Mouse (Mus musculus) gonadal fat pad, adult 2 months (tissue): ENCODE data around the gene Zranb3. TPM values are rescaled to one million over a fixed set of nuclear protein-coding genes. Genes with fewer than 3 reads are reported as not detected.
"Not testable (repeated sequence)": the region's sequence is repeated elsewhere in the genome, so short reads cannot be mapped to it uniquely, and the experiment has no call there.

Source experiments
- DNase-seq: peaks from one replicate; pipeline ENCODE4 v3.0.0-alpha.2; 2012; ENCODE audit warnings: low read depth
- polyA plus RNA-seq: library from polyadenylated mRNA; depleted of rRNA; stranded (reverse); fragments of >200 nt; gene quantifications from 2 replicates; pipeline ENCODE4 v1.2.3, GENCODE M21; 2012; rRNA removed

The Zranb3 gene
- polyA plus RNA-seq: 1.5 and 1.7 TPM in 2 replicates

GRCm38 (mm10) chr1:128102641-128103461 lies at the start of gene Zranb3, which contains the start of gene R3hdm1:
Gene Zranb3 (minus strand): TSS chr1:128103047.
Gene R3hdm1 (plus strand): TSS chr1:128103301.
- DNase-seq: peak; percentile 100

- DNase-seq: no peak
These were observed 38.9 kb upstream of the Zranb3 start for GRCm38 (mm10) chr1:128141737-128142136.

- DNase-seq: no peak
These were observed 38.2 kb upstream of the Zranb3 start for GRCm38 (mm10) chr1:128141039-128141438.

- DNase-seq: not testable (repeated sequence)
These were observed 33.4 kb upstream of the Zranb3 start for GRCm38 (mm10) chr1:128136222-128136621.

- no peak for DNase-seq
These were observed 18.2 kb upstream of the Zranb3 start for GRCm38 (mm10) chr1:128120913-128121627.

- DNase-seq: no peak
These were observed 757 bp upstream of the Zranb3 start for GRCm38 (mm10) chr1:128103520-128104088.

GRCm38 (mm10) chr1:128102251-128102640 lies 601 bp downstream of the Zranb3 start:
- DNase-seq: no peak

GRCm38 (mm10) chr1:128098309-128098708 lies 4.5 kb downstream of the Zranb3 start:
- DNase-seq: no peak

- DNase-seq: no peak
These were observed 8.2 kb downstream of the Zranb3 start for GRCm38 (mm10) chr1:128094686-128095085.

GRCm38 (mm10) chr1:128082800-128083199 lies 20.0 kb downstream of the Zranb3 start:
- no peak for DNase-seq

GRCm38 (mm10) chr1:128081873-128082272 lies 21.0 kb downstream of the Zranb3 start:
- DNase-seq: no peak

GRCm38 (mm10) chr1:128080936-128081696 lies 21.7 kb downstream of the Zranb3 start:
- no peak for DNase-seq

GRCm38 (mm10) chr1:128078646-128079045 lies 24.2 kb downstream of the Zranb3 start:
- DNase-seq: no peak

GRCm38 (mm10) chr1:128077788-128078187 lies 25.1 kb downstream of the Zranb3 start:
- DNase-seq: no peak

- DNase-seq: no peak
These were observed 25.9 kb downstream of the Zranb3 start for GRCm38 (mm10) chr1:128076791-128077479.

- no peak for DNase-seq
These were observed 29.8 kb downstream of the Zranb3 start for GRCm38 (mm10) chr1:128073051-128073450.

GRCm38 (mm10) chr1:128070003-128070402 lies 32.8 kb downstream of the Zranb3 start:
- DNase-seq: no peak

GRCm38 (mm10) chr1:128068945-128069397 lies 33.9 kb downstream of the Zranb3 start:
- no peak for DNase-seq

GRCm38 (mm10) chr1:128064716-128065115 lies 38.1 kb downstream of the Zranb3 start:
- no peak for DNase-seq

GRCm38 (mm10) chr1:128062167-128062566 lies 40.7 kb downstream of the Zranb3 start:
- DNase-seq: no peak

- no peak for DNase-seq
These were observed 41.4 kb downstream of the Zranb3 start for GRCm38 (mm10) chr1:128061401-128061800.
